Comparison of ENCODE assay signal across 9 mouse cellular contexts in genomic region chr8:12383979-12384890, GRCm38 (mm10). TPM values are rescaled to one million over a fixed set of nuclear protein-coding genes. Genes with fewer than 3 reads are reported as not detected.
A peak's percentile ranks its signal among the peaks of the same experiment; 100 is the strongest.
DNase-seq lines count a peak whose midpoint lies in the region; ATAC-seq and TF ChIP-seq lines count a peak whose summit lies in the region.
"Had no signal": no experiment of that assay in that cellular context is flagged by ENCODE, and none has a peak within 500 bp of the region (broad histone marks: within the 10 kb centered on the region; RNA-seq: fewer than 3 reads in every experiment).

No protein-coding gene starts in this region.

- ATAC-seq in embryonic facial prominence, embryonic 15.5 days (ENCODE audit: insufficient number of reproducible peaks, low FRiP score, low TSS enrichment, low read depth) = no peak
- ATAC-seq in neural tube, embryonic 13.5 days (ENCODE audit: low read depth) = no peak
- no peak for ATAC-seq in megakaryocyte-erythroid progenitor cell, adult 5-6 weeks (replicated peaks; ENCODE audit: low FRiP score, low TSS enrichment, poor library complexity, severe bottlenecking)

- no peak for TF ChIP-seq CTCF in left cerebral cortex, adult 2 months (IDR thresholded peaks at IDR 0.05)

- peak overlapping the region; percentile 43 for H3K4me2 ChIP-seq in embryonic facial prominence, embryonic 15.5 days (replicated peaks)
- peak overlapping the region; percentile 58 for H3K4me2 ChIP-seq in neural tube, embryonic 13.5 days

- intact Hi-C loops in left cerebral cortex, adult 2 months (cut with DNase I) = no loop called here
- intact Hi-C loops in left cerebral cortex, postnatal 10 days (cut with DNase I) = no loop called here

- peak overlapping the region; percentile 59; the same call in 1 of the 2 replicates for H3K27ac ChIP-seq in left cerebral cortex, adult 2 months
- no peak overlapping the region for H3K27ac ChIP-seq in embryonic facial prominence, embryonic 15.5 days (replicated peaks)
- no peak overlapping the region for H3K27ac ChIP-seq in limb, embryonic 10.5 days
- no peak overlapping the region for H3K27ac ChIP-seq in neural tube, embryonic 13.5 days (replicated peaks)

- WGBS in embryonic facial prominence, embryonic 15.5 days = under 1% methylated on average over 32 of the region's 34 CpGs
- under 1% methylated on average over 34 of the region's 34 CpGs for WGBS in limb, embryonic 10.5 days
- under 1% methylated on average over 34 of the region's 34 CpGs for WGBS in neural tube, embryonic 13.5 days

- H3K4me1 ChIP-seq in embryonic facial prominence, embryonic 15.5 days = peaks cover 27% of the 10 kb centered on the region
- H3K4me1 ChIP-seq in limb, embryonic 10.5 days = peaks cover 43% of the 10 kb centered on the region
- peaks cover 46% of the 10 kb centered on the region for H3K4me1 ChIP-seq in neural tube, embryonic 13.5 days (replicated peaks)

- peaks cover 99% of the 10 kb centered on the region for H3K27me3 ChIP-seq in embryonic facial prominence, embryonic 15.5 days
- H3K27me3 ChIP-seq in limb, embryonic 10.5 days (ENCODE audit: low read depth, poor library complexity, severe bottlenecking) = peaks cover 100% of the 10 kb centered on the region
- H3K27me3 ChIP-seq in neural tube, embryonic 13.5 days = peaks cover 100% of the 10 kb centered on the region

- no peaks in the 10 kb centered on the region for H3K36me3 ChIP-seq in embryonic facial prominence, embryonic 15.5 days
- H3K36me3 ChIP-seq in limb, embryonic 10.5 days = no peaks in the 10 kb centered on the region
- H3K36me3 ChIP-seq in neural tube, embryonic 13.5 days = no peaks in the 10 kb centered on the region

- peak overlapping the region; percentile 40 for H3K4me3 ChIP-seq in left cerebral cortex, adult 2 months
- peak overlapping the region; percentile 30 for H3K4me3 ChIP-seq in embryonic facial prominence, embryonic 15.5 days (replicated peaks)
- H3K4me3 ChIP-seq in limb, embryonic 10.5 days = peak overlapping the region; percentile 39
- H3K4me3 ChIP-seq in neural tube, embryonic 13.5 days = peak overlapping the region; percentile 32

- no peak overlapping the region for H3K9ac ChIP-seq in embryonic facial prominence, embryonic 15.5 days
- no peak overlapping the region for H3K9ac ChIP-seq in neural tube, embryonic 13.5 days

- no peaks in the 10 kb centered on the region for H3K9me3 ChIP-seq in embryonic facial prominence, embryonic 15.5 days (replicated peaks)
- H3K9me3 ChIP-seq in limb, embryonic 10.5 days (replicated peaks) = no peaks in the 10 kb centered on the region
- H3K9me3 ChIP-seq in neural tube, embryonic 13.5 days = no peaks in the 10 kb centered on the region

- no peak for DNase-seq in left cerebral cortex, adult 2 months (ENCODE audit: extremely low spot score in 1 of 2, low spot score in 2 of 2)
- no peak for DNase-seq in left cerebral cortex, postnatal 10 days (ENCODE audit: extremely low spot score in 1 of 2, low spot score in 2 of 2)
- peak; percentile 69 for DNase-seq in limb, embryonic 10.5 days (ENCODE audit: low spot score)
- DNase-seq in layer of hippocampus, postnatal 14 days (ENCODE audit: low spot score in 2 of 2) = no peak
- no peak for DNase-seq in right cerebral cortex, adult 2 months (ENCODE audit: low spot score in 2 of 2)

RNA-seq across cellular contexts. Expression of gene Sox1, which starts 10.9 kb away (rescaled TPM):
- total RNA-seq in left cerebral cortex, adult 2 months (2021) = 10 to 100 TPM in 1 of 2 experiments, 1 to 10 TPM in 1; 9.5 to 11.6 TPM
- total RNA-seq in left cerebral cortex, postnatal 10 days (2021) = 1 to 10 TPM; 8.4 to 9.0 TPM
- polyA plus RNA-seq in embryonic facial prominence, embryonic 15.5 days (2015; fragmentation: Nextera tagmentation; extraction: Ambion mirVana) = 0.03 TPM in 1 of 2 replicates, not detected in the other
- not detected in 2 replicates for polyA plus RNA-seq in limb, embryonic 10.5 days (2016; fragmentation: Nextera tagmentation; extraction: Ambion mirVana)
- polyA plus RNA-seq in neural tube, embryonic 13.5 days (2015; fragmentation: Nextera tagmentation; extraction: Ambion mirVana) = 0.96 and 1.1 TPM in 2 replicates
- 10 to 100 TPM; 11.0 to 12.7 TPM for total RNA-seq in layer of hippocampus, postnatal 14 days (2021)
- total RNA-seq in megakaryocyte-erythroid progenitor cell, adult 5-6 weeks (2014; fragmentation: Nextera tagmentation) = not detected in 2 replicates
- not detected in 2 replicates for total RNA-seq in megakaryocyte-erythroid progenitor cell, adult 5-6 weeks (2017)
- total RNA-seq: hematopoietic stem cell, adult 5-6 weeks had no signal

Comparison
In these comparisons a context has a peak if more than half of its experiments do, and no peak if none do; other contexts are left out.
1. RNA of gene Sox1, which starts 10.9 kb away (total RNA-seq): 11.0 to 12.7 TPM in layer of hippocampus, postnatal 14 days, 9.5 to 11.6 TPM in left cerebral cortex, adult 2 months and 8.4 to 9.0 TPM in left cerebral cortex, postnatal 10 days; not detected in megakaryocyte-erythroid progenitor cell, adult 5-6 weeks; every median in the first group is over 4 times any median in the second.
2. Peak in every context shown above with its lines, with median percentiles within 50 percentile points of each other: H3K4me3 ChIP-seq.